Mouse (Mus musculus) cerebellum, adult 18-20 months (tissue): ENCODE data around the gene Pcgf5.
"Not testable (repeated sequence)": the region's sequence is repeated elsewhere in the genome, so short reads cannot be mapped to it uniquely, and the experiment has no call there.

Source experiments
- DNase-seq, 2 experiments: peaks; one replicate each; pipeline ENCODE4 v3.0.0; 2021

Pcgf5 gene

DNA sequence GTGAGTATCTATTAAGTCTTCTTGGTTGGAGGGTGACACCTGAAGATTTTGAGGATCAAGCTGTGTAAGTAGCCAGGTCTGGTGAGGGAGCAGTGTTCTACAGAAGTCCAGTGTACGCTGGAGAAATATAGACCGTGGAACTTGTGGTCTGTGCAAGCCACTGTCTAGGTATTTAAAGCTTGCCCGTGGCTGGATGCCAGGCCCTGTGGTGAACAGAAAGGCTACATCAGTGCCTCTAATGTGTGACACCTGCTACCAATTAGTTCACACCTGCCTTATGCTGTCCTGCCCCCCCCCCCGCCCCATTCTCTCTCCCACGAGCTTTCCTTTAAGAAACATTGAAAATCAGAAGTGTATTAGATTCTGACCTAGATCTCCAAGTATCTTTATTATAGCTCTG is 40.4 kb downstream of the Pcgf5 start:
- peak; percentile 77 to 82 for DNase-seq

DNA sequence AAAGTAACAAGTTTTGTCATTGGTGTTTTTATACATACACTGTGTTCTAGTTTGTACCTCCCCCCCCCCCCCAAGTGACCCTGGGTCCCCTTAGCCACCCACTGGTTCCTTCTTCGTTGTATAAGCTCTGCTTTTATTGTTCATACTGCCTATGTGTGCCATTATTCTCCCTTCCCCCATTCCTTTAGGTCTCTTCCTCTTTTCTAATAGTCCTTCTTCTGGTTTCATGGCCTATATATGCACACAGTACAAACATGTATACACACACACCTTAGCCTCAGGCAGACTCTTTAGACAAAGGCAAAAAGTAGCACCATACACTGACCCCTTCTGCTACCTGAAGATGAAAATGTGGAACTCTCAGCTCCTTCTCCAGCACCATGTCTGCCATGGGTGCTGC is 42.6 kb downstream of the Pcgf5 start:
- DNase-seq, result no peak

DNA sequence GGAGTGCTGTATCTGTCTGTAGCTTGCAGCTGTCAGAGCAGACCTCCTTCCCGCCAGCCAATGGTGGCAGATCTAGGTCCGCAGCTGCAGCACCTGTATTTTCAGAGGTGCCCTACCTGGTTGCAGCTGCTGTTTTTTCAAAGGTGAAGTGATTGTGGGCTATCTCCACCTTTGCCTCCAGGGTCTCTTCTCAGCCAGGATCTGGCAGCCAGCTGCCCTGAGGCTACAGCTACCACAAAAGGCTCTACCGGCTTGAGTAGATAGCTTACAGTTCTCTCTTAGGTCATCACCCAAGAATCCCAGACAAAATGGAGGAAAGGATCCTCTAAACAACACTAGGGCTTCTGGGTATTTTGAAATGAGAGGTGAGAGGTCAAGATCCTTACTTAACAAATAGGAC is 50.4 kb downstream of the Pcgf5 start:
- DNase-seq, result no peak

DNA sequence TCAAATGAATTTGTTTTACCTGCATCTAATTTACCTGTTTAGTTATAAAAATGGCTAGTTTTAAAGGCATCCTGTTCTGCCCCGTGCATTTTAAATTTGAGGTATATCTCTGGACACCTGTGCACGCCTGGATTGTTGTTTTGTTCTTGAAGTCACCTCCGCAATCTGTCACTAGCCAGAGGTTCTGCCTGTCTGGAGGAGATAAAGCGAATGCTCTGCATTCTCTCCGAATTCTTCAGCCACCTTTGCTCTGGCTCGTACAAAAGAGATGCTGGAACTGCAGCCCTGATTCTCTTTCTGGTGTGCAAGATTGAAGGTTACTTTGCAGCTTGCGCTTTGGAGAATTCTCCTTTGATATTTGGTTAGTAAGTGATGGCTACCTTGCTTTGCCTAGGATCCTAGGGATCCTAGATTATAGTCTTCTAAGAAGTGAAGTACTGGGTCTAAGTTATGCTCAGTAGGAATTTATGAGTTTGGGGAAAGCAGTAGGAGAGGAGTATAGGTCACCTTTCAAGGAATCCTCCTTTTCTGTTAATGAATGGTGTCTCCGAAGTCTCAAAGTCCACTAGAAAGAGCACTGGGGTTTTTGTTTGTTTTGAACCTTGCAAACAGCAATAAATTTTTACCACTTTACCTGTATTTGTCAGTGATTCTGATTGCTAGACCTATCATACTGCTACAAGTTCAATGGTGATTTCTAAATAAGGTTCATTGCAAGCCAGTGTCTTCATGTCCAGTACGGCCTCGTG is 60.4 kb downstream of the Pcgf5 start:
- DNase-seq, result no peak

DNA sequence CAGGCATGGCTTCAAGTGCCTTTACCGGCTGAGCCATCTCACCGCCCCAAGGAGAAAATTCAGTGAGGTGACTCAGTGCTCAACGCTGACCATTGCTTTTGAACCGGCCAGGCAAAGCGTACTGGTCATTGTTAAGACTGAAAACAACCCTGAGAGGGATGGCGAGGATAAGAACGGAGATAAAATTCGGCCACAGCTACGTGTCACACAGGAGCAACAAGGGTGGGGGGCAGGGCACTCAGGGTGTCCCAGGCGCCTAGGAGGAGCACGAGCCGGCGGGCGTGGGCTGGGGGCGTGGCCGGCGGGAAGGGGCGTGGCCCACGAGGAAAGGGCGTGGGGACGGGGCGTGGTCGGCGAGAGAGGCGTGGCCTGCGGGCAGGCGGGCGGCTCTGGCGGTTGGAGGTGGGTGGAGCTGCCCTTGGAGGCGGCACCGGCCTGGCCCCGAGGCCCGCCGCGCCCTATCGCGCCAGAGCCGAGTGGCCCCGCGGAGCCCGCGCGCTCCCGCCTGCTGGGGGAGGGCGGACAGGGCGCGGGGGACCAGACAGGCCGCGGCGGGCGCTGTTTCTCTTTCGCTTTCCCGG is 61.3 kb downstream of the Pcgf5 start:
- peak; percentile 88 to 93 for DNase-seq

DNA sequence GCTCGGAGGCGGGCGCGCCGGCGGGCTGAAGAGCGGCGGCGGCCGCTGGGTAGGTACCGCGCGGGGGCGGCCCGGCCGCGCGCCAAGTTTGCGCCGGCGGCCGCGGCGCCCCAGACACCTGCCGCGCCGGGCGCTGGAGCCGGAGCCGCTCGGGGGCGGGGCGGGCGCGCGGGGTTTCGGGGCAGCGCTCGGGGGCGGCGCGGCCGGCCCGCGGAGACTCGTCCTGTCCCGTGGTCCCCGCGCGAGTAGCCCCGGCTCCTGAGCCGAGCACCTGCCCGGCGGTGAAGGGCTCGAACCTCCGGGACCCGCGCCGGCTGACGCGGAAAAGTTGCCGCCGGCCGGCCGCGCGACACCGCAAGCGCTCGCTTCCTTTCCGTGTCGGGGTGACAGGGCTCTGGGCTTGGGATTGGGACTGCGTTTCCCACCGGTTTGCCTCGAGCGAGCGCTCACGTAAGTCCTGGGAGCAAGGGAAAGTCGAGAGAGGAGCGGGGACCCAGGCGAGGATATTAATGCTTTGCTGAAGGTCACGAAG is 61.8 kb downstream of the Pcgf5 start:
- DNase-seq, result no peak

DNA sequence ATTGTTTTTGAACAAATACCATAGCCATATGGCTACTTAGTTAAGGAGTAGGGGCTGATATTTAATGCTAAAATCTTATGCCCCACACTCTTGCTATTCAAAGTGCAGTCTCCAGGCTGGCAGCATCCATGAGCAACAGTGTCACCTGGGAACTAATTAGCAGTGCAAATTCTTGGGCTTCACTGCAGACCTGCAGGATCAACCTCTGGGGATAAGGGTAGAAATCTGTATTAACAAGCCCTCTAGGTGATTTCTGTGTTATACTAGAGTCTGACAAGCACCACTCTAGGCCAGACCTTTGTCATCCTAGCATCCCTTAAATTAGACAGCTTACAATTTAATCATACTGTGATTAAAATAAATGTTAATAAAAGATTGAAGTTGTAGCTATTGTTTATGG is 71.8 kb downstream of the Pcgf5 start:
- no peak for DNase-seq

DNA sequence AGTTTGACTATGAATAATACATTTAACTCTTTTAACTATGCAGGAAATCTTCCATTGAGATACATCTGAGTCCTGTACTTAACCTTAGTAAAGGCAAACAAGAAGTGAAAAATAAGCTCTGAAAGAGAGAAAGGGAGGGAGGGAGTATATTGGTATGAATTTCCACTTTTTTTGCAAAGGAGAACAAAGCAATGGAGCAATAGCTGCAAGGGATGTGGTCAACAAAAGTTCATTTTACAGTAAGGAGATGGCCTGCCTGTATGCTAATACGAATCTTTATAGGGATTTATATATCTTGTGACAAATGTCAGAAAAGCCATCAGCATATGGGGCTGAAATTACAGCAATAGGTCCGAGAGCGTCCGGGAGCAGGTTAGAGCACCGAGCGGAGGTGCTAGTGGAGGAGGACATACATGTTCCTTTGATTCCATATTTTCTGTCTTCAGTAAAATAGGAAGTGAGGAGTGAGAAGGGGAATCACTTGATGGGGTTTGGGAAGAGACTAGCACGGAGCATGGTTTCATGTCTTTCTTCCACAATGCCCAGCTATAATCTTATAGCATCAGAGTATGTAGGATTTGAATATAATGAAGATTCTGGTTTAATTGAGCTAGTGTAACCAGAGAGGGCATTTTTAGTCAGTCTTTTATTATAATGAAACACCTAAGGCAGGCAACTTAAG is 79.2 kb downstream of the Pcgf5 start:
- no peak for DNase-seq

DNA sequence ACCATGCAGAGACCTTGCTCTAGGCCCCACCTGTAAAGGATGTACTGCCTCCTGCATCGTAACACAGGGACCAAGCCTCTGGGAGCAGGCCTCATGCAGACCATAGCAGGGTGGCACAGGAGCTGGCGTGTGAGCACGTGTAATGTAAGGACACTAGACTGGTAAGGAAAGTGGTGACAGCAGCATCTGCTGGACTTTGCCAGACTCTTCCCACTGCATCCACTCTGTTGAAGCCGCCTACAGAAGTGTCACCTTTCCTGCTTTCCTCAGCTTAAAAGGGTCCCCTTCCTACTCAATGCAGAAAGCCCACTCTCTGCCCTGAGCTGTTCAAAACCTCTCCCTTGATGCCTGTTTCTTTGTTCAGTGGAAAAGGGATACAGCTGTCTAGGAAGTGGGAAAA is 80.0 kb downstream of the Pcgf5 start:
- no peak for DNase-seq

DNA sequence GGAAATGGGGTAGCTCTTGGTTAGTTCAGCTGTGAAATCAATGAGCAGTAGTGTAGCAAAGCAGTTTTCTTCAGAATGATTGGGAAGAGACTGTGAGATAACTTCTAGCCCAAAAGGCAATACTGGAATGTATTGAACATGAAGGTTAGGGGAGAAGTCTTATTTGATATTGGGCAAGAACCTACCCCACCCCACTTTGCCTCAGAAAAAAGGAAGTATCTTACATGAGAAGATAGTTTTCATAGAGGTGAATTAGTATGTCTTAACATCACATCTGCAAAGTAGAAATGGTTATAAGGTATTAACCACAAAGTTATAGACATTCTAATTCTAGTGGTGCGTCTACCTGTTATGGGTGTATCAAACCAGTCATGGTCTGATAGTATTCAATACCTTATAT is 81.2 kb downstream of the Pcgf5 start:
- no peak for DNase-seq

DNA sequence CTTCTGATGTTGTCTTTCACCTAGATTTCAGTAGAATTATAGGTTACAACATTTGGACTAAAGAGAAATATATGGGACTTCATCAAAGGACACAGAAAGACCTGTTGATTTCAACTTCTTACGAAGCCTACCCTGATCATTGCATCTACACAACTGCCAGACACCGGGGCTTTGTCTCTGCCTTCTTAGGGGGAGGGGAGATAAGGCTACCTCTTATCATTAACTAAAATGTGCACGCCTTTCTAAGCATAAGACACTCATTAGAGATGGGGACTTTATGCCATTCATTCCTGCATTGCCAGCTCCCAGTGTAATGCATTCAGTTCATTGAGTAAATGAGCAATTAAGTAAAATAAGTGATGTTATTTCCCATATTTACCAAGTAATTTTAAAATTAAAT is 85.1 kb downstream of the Pcgf5 start:
- DNase-seq, result no peak

DNA sequence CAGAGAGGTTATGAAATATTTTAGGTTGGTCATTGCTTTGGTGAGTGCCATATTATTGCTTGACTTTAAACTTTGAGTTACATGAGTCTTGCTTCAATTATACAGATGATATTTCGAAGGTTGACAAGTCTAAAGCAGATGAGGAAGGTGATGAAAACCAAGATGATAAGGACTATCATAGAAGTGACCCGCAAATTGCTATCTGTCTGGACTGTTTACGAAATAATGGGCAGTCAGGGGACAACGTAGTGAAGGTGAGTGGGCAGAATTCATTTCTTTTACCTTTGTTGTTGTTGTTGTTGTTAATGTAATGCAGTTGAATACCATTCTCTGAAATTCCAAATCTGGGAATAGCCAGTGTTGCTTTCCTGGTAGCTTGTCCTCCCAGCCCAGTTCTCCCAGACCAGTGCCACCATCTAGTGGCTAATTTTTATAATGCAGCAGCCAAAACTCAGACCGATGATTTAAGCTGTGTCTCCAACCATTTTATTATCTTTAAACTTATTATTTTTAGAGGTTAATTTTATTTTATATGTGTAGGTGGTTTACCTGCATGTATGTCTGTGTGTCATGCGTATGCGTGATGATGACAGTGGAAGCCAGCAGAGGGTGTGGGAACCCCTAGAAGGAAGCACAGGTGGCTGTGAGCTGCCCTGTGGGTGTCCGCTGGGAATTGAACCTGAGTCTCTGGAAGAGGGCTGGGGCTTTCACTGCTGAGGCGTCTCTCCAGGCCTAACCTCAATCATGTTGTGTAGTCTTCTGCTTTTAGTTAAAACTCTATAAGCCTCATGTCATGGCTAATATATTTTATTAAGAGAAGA is 92.0 kb downstream of the Pcgf5 start:
- peak; percentile 56 to 60 for DNase-seq

DNA sequence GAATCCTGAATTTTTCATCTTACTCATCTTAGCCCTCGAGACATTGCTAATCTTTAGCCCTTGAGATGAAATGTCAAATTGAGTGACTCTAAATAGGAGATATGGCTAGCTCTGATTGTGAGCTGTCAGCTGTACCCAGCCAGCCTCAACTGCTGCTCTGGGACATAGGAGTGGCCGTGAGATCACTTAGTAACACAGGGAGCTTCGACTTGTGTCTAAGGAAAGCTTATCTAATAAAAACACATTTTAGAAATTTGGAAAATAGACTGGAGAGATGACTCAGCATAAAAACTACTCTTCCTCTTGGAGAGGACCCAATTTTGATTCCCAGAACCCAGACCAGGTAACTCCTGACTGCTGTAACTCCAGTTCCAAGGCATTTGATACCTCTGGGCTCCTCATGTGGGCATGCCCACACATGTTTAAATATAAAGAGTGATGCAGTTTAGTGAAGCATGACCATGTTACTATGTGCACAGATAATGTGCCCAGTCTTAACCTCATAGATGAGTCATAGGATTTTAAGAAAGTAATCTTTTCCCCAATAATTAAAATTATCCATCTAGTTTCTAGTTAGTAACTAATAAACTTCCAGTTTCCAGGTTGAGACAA is 103.0 kb downstream of the Pcgf5 start:
- no peak for DNase-seq

DNA sequence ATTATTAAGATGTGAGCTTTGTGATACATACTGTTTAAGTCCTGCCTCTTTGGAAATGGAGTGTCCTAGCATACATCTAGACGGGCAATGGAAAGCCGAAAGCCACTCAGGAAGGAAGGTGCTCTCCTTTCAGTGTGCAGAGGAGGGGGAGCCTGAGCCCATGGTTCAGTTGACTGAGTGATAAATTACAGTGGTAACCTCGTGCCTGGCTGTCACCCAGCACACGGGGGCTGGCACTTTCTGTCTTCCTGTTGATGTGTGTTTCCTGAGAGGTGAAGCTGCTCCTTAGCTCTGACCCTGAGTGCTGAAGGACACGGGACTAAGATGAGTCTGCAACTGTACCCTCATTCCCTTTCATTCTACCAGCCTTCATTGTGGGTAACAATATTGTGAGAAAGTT is 103.6 kb downstream of the Pcgf5 start:
- DNase-seq, result no peak

DNA sequence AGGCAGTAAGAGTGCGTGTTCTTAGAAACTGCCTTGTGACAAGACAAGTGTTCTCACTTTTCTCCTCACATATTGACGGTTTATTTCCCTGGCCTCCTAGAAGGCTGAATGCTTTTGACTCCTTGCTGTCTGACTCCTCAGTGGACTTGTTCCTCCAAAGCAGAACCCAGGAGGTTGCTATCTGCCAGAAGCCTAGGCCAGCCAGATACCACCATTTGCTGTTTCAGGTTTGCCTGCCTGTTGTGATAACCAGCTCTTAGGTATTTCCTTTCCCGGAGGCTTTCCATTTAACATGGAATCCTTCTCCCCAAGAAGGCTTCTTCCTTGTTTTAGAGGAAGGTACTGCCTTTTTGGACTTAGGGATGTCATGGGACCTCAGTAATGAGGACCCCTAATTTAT is 104.1 kb downstream of the Pcgf5 start:
- not testable (repeated sequence) for DNase-seq

DNA sequence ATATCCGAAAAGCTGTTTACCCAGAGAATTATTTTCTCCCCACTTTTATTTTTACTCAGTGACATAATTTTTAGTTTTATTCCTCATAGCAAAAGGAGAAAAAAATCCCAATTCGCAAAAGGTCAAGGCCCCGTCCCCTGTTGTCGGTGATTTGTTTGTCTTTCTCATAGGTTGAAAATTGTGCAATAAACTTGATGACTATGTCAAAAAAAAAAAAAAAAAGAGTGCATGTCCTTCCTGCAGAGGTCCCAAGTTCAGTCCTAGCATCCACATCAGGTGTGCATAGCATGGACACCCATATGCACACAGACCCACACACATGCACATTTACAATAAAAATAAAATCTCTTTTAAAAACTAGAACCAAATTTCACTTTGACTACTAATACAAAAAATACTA is 105.3 kb downstream of the Pcgf5 start:
- DNase-seq, result no peak

DNA sequence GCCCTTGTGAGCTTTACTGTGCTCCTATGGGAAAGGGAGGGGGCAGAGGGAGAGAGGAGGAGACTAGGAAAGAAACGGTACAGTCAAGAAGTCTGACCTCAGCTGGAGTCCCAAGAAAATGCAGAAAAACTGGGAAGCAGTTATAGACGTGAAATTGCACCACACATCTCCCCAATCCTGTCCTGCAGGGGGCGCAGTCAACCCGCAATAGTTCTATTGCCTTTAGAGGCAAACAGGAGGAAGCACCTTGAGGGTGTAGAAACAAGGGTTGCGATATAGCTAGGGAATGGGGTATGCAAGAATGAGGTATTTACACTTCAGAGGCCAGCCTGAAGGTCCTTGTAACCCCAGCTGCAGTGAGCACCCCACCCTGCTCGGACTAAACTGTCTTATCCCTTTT is 122.0 kb downstream of the Pcgf5 start:
- DNase-seq, result peak; percentile 66 to 75

DNA sequence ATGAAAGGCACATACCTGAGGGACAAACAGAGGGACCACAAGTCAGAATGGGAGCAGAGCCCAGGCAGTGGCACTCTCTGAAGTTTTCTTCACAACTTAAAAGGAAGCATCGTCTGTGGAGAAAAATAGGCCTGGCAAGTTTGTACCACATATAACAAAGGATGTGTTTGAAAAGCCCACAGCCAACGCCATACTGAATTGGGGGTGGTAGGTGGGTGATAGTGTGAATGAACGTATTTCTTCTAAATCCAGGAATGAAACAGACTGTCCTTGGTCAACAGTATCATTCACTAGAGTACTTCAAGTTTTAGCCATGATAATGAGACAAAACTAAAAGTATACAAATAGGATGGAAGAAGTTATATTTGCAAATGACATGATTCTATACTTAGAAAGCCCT is 123.2 kb downstream of the Pcgf5 start:
- no peak for DNase-seq

DNA sequence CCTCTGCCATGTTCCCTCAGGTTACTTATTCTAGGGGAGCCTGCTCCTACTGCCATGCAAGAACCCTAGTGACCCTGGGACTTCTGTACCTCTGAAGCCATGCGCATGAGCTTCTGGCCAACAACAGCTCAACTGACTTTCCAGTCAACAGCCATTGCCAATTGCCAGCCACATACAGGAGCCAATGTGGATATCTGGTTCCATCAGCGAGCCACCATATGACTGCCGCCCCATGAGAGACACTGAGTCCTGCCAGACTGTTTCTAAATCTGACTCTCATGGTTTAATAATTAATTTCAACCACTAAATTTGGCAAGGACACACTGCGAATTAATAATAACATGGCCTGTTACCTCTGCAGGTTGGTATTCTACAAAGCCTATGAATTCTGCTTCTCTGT is 128.5 kb downstream of the Pcgf5 start:
- no peak for DNase-seq

DNA sequence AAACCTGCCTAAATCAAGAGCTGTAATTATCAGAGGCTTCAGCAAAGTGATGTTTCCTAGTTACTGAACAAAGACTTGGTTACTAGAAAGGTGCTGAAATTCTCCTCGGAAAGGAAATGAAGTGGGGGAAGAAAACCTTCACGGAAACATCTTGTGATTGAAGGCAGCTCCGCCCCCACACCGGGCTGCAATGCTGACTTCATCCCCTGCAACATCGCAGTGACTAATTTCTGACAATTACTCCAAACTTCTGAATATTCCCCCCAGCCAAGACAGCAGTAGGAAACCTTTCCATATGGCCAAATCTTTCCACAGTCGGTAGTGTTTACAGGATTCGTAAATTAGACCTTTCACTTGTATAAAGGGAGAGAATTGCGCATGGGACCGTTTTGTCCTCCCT is 129.0 kb downstream of the Pcgf5 start:
- DNase-seq, result no peak

DNA sequence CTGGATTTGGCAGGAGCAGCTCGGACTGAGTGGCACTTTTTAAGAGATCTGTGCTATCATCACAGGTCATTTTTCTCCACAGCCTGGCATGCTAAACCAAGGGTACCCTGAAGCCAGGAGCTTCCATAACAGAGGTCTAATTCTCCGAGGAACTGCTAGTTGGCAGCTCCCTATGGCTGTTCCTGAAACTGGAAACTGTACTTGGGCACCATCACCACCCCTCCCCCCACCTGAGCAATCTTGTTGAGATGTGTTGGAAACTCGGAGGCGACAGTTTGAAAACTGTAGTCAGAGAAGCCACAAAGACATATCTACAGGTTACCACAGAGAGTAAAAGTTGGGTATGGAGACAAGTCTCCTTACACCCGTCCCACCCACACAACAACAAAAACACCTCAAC is 129.6 kb downstream of the Pcgf5 start:
- no peak for DNase-seq

DNA sequence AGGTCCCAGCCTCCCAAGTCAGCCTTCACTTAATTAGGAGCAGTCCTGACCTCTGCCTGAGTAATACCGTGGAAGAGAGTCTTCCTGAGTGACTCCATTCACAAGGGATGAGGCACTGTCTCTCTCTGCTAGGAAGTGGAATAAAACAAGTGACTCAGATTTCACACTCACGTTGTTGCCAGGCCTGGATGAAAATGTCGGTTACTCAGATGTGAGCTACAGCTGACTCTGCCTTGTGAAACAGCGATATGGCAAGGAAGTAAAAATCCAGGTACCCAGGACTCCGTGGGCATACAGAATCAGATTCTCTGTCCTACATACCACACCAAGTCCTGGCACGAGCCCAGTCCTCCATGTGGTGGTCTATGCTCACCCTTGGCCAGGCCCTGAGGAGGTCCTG is 142.8 kb downstream of the Pcgf5 start:
- DNase-seq, result no peak

DNA sequence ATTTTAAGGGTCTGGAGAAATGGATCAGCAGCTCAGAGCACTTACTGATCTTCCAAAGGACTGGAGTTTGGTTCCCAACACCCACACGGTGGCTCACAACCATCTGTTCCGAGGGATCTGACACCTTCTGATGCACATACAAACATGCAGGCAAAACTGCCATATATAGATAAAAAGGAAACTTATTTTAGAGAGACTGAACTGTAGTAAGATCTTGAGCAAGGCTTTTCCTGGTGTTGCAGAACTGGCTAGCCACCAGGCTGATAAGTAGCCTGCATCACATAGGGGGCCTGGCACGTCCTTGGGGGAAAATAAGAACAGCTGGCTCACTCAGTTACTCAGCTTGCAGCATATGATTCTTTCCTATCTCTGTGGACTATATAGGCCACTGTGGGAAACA is 147.4 kb downstream of the Pcgf5 start:
- no peak for DNase-seq
